Mouse (Mus musculus) G1E (cell line): ENCODE results near the gene Tapbpl. TPM values are rescaled to one million over a fixed set of nuclear protein-coding genes. Genes with fewer than 3 reads are reported as not detected.

ENCODE experiments used
- ATAC-seq: 2 replicates; pipeline ENCODE4 v1.8.0; 2016; ENCODE audit warnings: mild to moderate bottlenecking; ENCODE audit not compliant: insufficient number of reproducible peaks, poor library complexity, low FRiP score, severe bottlenecking; ENCODE audit errors: extremely low read depth
- DNase-seq: peaks from one replicate; pipeline ENCODE4 v3.0.0; 2012; ENCODE audit warnings: low spot score
- H3K27me3 ChIP-seq: 2 replicates; pipeline ENCODE4 v1.6.1; 2012; ENCODE audit warnings: mild to moderate bottlenecking, low read length, inconsistent platforms; ENCODE audit not compliant: insufficient read depth
- H3K36me3 ChIP-seq: replicated peaks from 2 replicates; pipeline ENCODE3; 2012; ENCODE audit warnings: mild to moderate bottlenecking, inconsistent platforms
- H3K4me1 ChIP-seq: 2 replicates; pipeline ENCODE4 v1.6.1; 2012; ENCODE audit warnings: low read depth, low read length, inconsistent platforms, mixed read lengths; ENCODE audit not compliant: insufficient read depth
- H3K4me3 ChIP-seq: 2 replicates; pipeline ENCODE4 v1.5.1; 2012; ENCODE audit warnings: low read depth, mild to moderate bottlenecking, inconsistent platforms, low read length, moderate library complexity, mixed read lengths
- H3K9me3 ChIP-seq: replicated peaks from 2 replicates; pipeline ENCODE4 v1.6.1; 2012; ENCODE audit warnings: inconsistent platforms
- CTCF ChIP-seq: IDR thresholded peaks from 2 replicates; pipeline ENCODE4 v1.5.1; 2012; ENCODE audit warnings: low read depth, low read length, inconsistent platforms, mixed read lengths
- GATA1 ChIP-seq: IDR thresholded peaks from 2 replicates; pipeline ENCODE4 v1.6.1; 2012; ENCODE audit warnings: borderline replicate concordance, low read length, inconsistent platforms, mixed read lengths
- GATA2 ChIP-seq: IDR thresholded peaks from 2 replicates; pipeline ENCODE4 v1.6.1; 2012; ENCODE audit warnings: low read depth, low read length, inconsistent platforms, borderline replicate concordance
- POLR2AphosphoS5 ChIP-seq: IDR thresholded peaks from 2 replicates; pipeline ENCODE4 v1.6.1; 2012; ENCODE audit warnings: low read depth, low read length, inconsistent platforms; ENCODE audit not compliant: insufficient replicate concordance
- TAL1 ChIP-seq: conservative IDR thresholded peaks from 2 replicates; pipeline ENCODE4 v1.6.1; 2012; ENCODE audit warnings: low read depth, low read length, inconsistent platforms, mixed read lengths
- polyA plus RNA-seq: library from polyadenylated mRNA; stranded (reverse); fragments of >175 nt; gene quantifications from 2 replicates; pipeline ENCODE4 v1.2.3, GENCODE M21; 2012
- total RNA-seq, 2 experiments: library from RNA; stranded (forward) in 1 of 2; stranded (reverse) in 1 of 2; fragments of 200-1000 nt in 1 of 2; fragments of >200 nt in 1 of 2; fragmentation: Nextera tagmentation in 1 of 2; gene quantifications; 2 replicates each; pipeline ENCODE4 v1.2.3; 2014 to 2017

Gene Tapbpl
- total and polyA plus RNA-seq, 3 experiments = 0.90 to 1.8 (median 1.4) TPM

DNA sequence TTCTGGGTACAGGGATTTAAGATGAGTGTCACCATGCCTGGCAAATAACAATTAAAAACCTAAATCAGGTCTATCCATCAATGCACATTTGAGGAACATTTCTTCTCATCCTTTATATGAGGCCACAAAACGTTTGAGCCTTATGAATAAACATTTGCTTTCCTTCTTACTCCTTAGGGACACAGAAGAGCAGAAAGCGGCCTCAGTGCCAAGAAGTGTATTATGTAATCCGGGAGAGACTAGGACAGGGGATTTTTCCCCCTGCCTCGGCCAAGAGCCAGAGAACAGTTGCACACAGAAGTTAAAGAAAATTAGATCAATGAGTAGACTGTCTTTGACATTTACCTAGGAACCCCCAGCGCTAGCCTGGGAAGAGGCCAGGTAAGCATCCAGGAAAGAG is 49.5 kb downstream of the Tapbpl start:
- Histone ChIP-seq H3K4me1 (peaks cover 2% of the 10 kb centered on the region; the same call in 1 of the 2 replicates), H3K27me3 (no peaks in the 10 kb centered on the region), H3K9me3 (no peaks in the 10 kb centered on the region), H3K4me3 (no peak overlapping the region), H3K36me3 (peaks cover 96% of the 10 kb centered on the region)
- DNase-seq (no peak), ATAC-seq (no peak)
- no peak for TF ChIP-seq CTCF
- no peak for TF ChIP-seq POLR2AphosphoS5
- TF ChIP-seq GATA1 = no peak
- TF ChIP-seq GATA2 = no peak
- no peak for TF ChIP-seq TAL1

- TF ChIP-seq POLR2AphosphoS5 (no peak), CTCF (no peak), GATA2 (no peak), TAL1 (no peak), GATA1 (no peak)
- Histone ChIP-seq H3K4me3 (no peak overlapping the region), H3K36me3 (peaks cover 96% of the 10 kb centered on the region), H3K9me3 (no peaks in the 10 kb centered on the region), H3K27me3 (no peaks in the 10 kb centered on the region), H3K4me1 (no peaks in the 10 kb centered on the region)
- ATAC-seq (no peak), DNase-seq (no peak)
Observed at GRCm38 (mm10) chr6:125179601-125180000, 52.1 kb downstream of the Tapbpl start.

DNA sequence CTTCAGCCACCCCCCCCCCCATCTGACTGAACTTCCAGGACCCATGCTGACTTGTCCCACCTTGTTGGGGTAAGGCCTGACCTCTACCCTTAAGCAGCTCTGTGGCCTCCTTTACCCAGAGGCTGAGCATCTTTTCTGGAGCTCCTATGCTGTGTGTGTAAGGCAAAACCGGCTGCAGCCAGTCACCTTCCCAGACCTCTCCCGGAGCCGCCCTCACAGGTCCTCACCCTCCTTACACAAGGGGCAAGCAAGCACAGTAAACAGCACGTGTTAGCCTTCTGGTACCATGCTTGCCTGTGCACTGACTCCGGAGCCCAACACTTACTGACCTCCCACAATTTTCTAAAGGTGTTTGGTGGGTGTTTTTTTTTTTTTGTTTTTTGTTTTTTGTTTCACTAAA is 56.2 kb downstream of the Tapbpl start:
- H3K36me3 ChIP-seq = peaks cover 97% of the 10 kb centered on the region
- H3K4me1 ChIP-seq = peaks cover 12% of the 10 kb centered on the region
- TF ChIP-seq TAL1 (no peak), GATA1 (no peak), CTCF (no peak), GATA2 (no peak), POLR2AphosphoS5 (no peak)
- H3K4me3 ChIP-seq = no peak overlapping the region
- DNase-seq = no peak
- no peak for ATAC-seq
- no peaks in the 10 kb centered on the region for H3K27me3 ChIP-seq
- no peaks in the 10 kb centered on the region for H3K9me3 ChIP-seq

Other genes starting within 250 kb of the Tapbpl start
- not detected in 2 replicates for gene Pianp, start 235.2 kb downstream of the Tapbpl start, total RNA-seq (2014; fragmentation: Nextera tagmentation)
- gene Pianp, start 235.2 kb downstream of the Tapbpl start, total RNA-seq (2017) = not detected in 2 replicates
- not detected in 2 replicates for gene Pianp, start 235.2 kb downstream of the Tapbpl start, polyA plus RNA-seq
- gene Zfp384, start 222.7 kb downstream of the Tapbpl start, total RNA-seq (2014; fragmentation: Nextera tagmentation) = 71.2 and 79.6 TPM in 2 replicates
- 22.9 and 25.7 TPM in 2 replicates for gene Zfp384, start 222.7 kb downstream of the Tapbpl start, total RNA-seq (2017)
- 51.7 and 52.8 TPM in 2 replicates for gene Zfp384, start 222.7 kb downstream of the Tapbpl start, polyA plus RNA-seq
- 36.2 and 37.5 TPM in 2 replicates for gene Ing4, start 192.1 kb downstream of the Tapbpl start, total RNA-seq (2014; fragmentation: Nextera tagmentation)
- 99.6 and 118 TPM in 2 replicates for gene Ing4, start 192.1 kb downstream of the Tapbpl start, total RNA-seq (2017)
- gene Ing4, start 192.1 kb downstream of the Tapbpl start, polyA plus RNA-seq = 14.3 and 14.6 TPM in 2 replicates
- gene Acrbp, start 182.2 kb downstream of the Tapbpl start, total RNA-seq (2014; fragmentation: Nextera tagmentation) = 11.8 and 16.1 TPM in 2 replicates
- 4.7 and 8.1 TPM in 2 replicates for gene Acrbp, start 182.2 kb downstream of the Tapbpl start, total RNA-seq (2017)
- 6.4 and 9.4 TPM in 2 replicates for gene Acrbp, start 182.2 kb downstream of the Tapbpl start, polyA plus RNA-seq
- 0.83 and 2.3 TPM in 2 replicates for gene Lpar5, start 163.9 kb downstream of the Tapbpl start, total RNA-seq (2014; fragmentation: Nextera tagmentation)
- 2.4 and 2.6 TPM in 2 replicates for gene Lpar5, start 163.9 kb downstream of the Tapbpl start, total RNA-seq (2017)
- gene Lpar5, start 163.9 kb downstream of the Tapbpl start, polyA plus RNA-seq = 0.83 and 1.4 TPM in 2 replicates
- 235 and 241 TPM in 2 replicates for gene Chd4, start 135.9 kb downstream of the Tapbpl start, total RNA-seq (2014; fragmentation: Nextera tagmentation)
- 326 and 362 TPM in 2 replicates for gene Chd4, start 135.9 kb downstream of the Tapbpl start, total RNA-seq (2017)
- 188 and 219 TPM in 2 replicates for gene Chd4, start 135.9 kb downstream of the Tapbpl start, polyA plus RNA-seq
- gene Nop2, start 100.0 kb downstream of the Tapbpl start, total RNA-seq (2014; fragmentation: Nextera tagmentation) = 56.9 and 61.0 TPM in 2 replicates
- gene Nop2, start 100.0 kb downstream of the Tapbpl start, total RNA-seq (2017) = 87.7 and 89.2 TPM in 2 replicates
- 53.4 and 90.0 TPM in 2 replicates for gene Nop2, start 100.0 kb downstream of the Tapbpl start, polyA plus RNA-seq
- 20.4 and 25.1 TPM in 2 replicates for gene Iffo1, start 86.6 kb downstream of the Tapbpl start, total RNA-seq (2014; fragmentation: Nextera tagmentation)
- 12.3 and 14.5 TPM in 2 replicates for gene Iffo1, start 86.6 kb downstream of the Tapbpl start, total RNA-seq (2017)
- gene Iffo1, start 86.6 kb downstream of the Tapbpl start, polyA plus RNA-seq = 26.9 and 31.7 TPM in 2 replicates
- gene Gapdh, start 65.4 kb downstream of the Tapbpl start, total RNA-seq (2014; fragmentation: Nextera tagmentation) = 10,890 and 12,360 TPM in 2 replicates
- 2,600 and 3,109 TPM in 2 replicates for gene Gapdh, start 65.4 kb downstream of the Tapbpl start, total RNA-seq (2017)
- 26,904 and 30,061 TPM in 2 replicates for gene Gapdh, start 65.4 kb downstream of the Tapbpl start, polyA plus RNA-seq
- gene Ncapd2, start 40.2 kb downstream of the Tapbpl start, total RNA-seq (2014; fragmentation: Nextera tagmentation) = 494 and 557 TPM in 2 replicates
- gene Ncapd2, start 40.2 kb downstream of the Tapbpl start, total RNA-seq (2017) = 211 and 243 TPM in 2 replicates
- gene Ncapd2, start 40.2 kb downstream of the Tapbpl start, polyA plus RNA-seq = 269 and 275 TPM in 2 replicates
- gene Mrpl51, start 40.1 kb downstream of the Tapbpl start, total RNA-seq (2014; fragmentation: Nextera tagmentation) = 51.3 and 59.6 TPM in 2 replicates
- 143 and 156 TPM in 2 replicates for gene Mrpl51, start 40.1 kb downstream of the Tapbpl start, total RNA-seq (2017)
- gene Mrpl51, start 40.1 kb downstream of the Tapbpl start, polyA plus RNA-seq = 114 and 162 TPM in 2 replicates
- gene Vamp1, start 16.3 kb downstream of the Tapbpl start, total RNA-seq (2014; fragmentation: Nextera tagmentation) = 21.9 and 30.2 TPM in 2 replicates
- 6.1 and 7.9 TPM in 2 replicates for gene Vamp1, start 16.3 kb downstream of the Tapbpl start, total RNA-seq (2017)
- gene Vamp1, start 16.3 kb downstream of the Tapbpl start, polyA plus RNA-seq = 1.9 and 2.8 TPM in 2 replicates
- not detected in 2 replicates for gene Cd27, start 5.2 kb upstream of the Tapbpl start, total RNA-seq (2014; fragmentation: Nextera tagmentation)
- gene Cd27, start 5.2 kb upstream of the Tapbpl start, total RNA-seq (2017) = 0.87 TPM in 1 of 2 replicates, not detected in the other
- not detected in 2 replicates for gene Cd27, start 5.2 kb upstream of the Tapbpl start, polyA plus RNA-seq
- gene Tuba3a, start 54.2 kb upstream of the Tapbpl start, total RNA-seq (2014; fragmentation: Nextera tagmentation) = not detected in 2 replicates
- gene Tuba3a, start 54.2 kb upstream of the Tapbpl start, total RNA-seq (2017) = not detected in 2 replicates
- gene Tuba3a, start 54.2 kb upstream of the Tapbpl start, polyA plus RNA-seq = not detected in 2 replicates
- gene Ltbr, start 82.0 kb upstream of the Tapbpl start, total RNA-seq (2014; fragmentation: Nextera tagmentation) = not detected in 2 replicates
- gene Ltbr, start 82.0 kb upstream of the Tapbpl start, total RNA-seq (2017) = not detected in 2 replicates
- gene Ltbr, start 82.0 kb upstream of the Tapbpl start, polyA plus RNA-seq = 0.03 TPM in 1 of 2 replicates, not detected in the other
- gene Scnn1a, start 88.8 kb upstream of the Tapbpl start, total RNA-seq (2014; fragmentation: Nextera tagmentation) = not detected in 2 replicates
- 0.06 and 0.16 TPM in 2 replicates for gene Scnn1a, start 88.8 kb upstream of the Tapbpl start, total RNA-seq (2017)
- gene Scnn1a, start 88.8 kb upstream of the Tapbpl start, polyA plus RNA-seq = 0.01 TPM in 1 of 2 replicates, not detected in the other
- not detected in 2 replicates for gene Tnfrsf1a, start 117.5 kb upstream of the Tapbpl start, total RNA-seq (2014; fragmentation: Nextera tagmentation)
- not detected in 2 replicates for gene Tnfrsf1a, start 117.5 kb upstream of the Tapbpl start, total RNA-seq (2017)
- 0.04 TPM in 1 of 2 replicates, not detected in the other for gene Tnfrsf1a, start 117.5 kb upstream of the Tapbpl start, polyA plus RNA-seq
- gene Plekhg6, start 148.9 kb upstream of the Tapbpl start, total RNA-seq (2014; fragmentation: Nextera tagmentation) = not detected in 2 replicates
- not detected in 2 replicates for gene Plekhg6, start 148.9 kb upstream of the Tapbpl start, total RNA-seq (2017)
- not detected in 2 replicates for gene Plekhg6, start 148.9 kb upstream of the Tapbpl start, polyA plus RNA-seq